Mouse (Mus musculus): ENCODE results near the gene Atp1b1. TPM values are rescaled to one million over a fixed set of nuclear protein-coding genes. Genes with fewer than 3 reads are reported as not detected.

Gene Atp1b1
- total RNA-seq, 2 experiments from 2014 or later: 1,826 to 1,842 TPM

DNA sequence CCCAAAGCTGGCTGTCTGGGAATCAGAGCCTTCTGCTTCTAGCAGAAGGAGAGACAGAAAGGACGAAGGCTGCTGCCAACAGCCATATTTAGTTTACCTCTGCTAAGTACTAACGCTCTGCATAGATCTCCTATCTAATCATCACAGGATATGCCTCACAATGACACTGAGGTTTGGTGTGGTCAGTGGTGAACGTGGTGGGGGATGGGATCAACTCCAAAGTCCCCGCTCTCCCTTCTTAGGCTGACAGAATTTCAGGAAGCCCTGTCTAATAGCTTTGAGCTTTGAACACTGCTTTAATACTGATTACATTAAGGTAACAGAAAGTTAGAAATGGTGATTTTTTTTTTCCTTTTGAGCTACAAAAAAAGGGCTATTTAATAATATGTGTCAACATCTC is 7.9 kb downstream of the Atp1b1 start:
- DNase-seq (ENCODE audit: low spot score in 2 of 2): no peak
- intact Hi-C loops (cut with DNase I): loop anchor here (5.0 kb wide), 1 partner anchor 682 kb away; no protein-coding TSS in a partner anchor

DNA sequence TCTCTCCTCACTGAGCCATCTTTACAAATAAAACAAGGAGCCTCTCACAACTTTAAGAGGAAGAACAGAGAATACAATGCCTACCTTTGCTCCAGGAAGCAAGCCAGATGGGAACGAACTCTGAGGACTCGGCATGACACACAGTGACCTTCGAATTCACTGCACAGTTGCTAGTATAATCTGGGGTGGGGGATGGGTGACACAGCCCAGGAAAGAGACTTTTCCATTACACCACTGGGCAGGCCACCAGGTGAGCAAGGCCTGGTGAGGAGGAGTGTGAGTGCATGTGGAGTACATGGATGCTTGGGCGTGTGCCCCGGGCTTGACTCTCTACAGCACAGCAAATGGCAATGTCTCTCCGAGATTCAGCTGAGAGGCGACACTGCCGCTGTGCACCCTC is 8.5 kb downstream of the Atp1b1 start:
- peak in 1 of 2 experiments; percentile 27 for DNase-seq (ENCODE audit: low spot score in 2 of 2)
- intact Hi-C loops (cut with DNase I): loop anchor here (5.0 kb wide), 1 partner anchor 683 kb away; no protein-coding TSS in a partner anchor

DNA sequence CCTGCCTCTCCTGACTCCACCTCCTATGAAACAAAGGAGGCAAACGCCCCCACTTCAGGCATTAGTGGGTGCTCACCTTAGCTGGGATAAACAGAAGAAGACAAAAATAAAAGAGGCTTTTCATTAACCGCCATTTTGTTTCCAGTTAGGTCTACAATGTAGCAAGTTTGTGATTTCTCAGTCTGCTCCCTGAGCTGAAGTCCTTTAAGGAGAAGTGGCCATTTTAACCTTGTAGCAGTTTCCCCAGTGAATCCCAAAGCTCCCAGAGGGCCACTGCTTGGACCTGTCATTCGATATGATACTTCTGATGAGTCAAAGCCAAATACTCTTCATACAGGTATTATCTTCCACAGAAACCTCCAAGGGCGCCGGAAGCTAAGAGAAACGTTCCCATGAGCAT is 10.6 kb downstream of the Atp1b1 start:
- intact Hi-C loops (cut with DNase I): no loop called here

DNA sequence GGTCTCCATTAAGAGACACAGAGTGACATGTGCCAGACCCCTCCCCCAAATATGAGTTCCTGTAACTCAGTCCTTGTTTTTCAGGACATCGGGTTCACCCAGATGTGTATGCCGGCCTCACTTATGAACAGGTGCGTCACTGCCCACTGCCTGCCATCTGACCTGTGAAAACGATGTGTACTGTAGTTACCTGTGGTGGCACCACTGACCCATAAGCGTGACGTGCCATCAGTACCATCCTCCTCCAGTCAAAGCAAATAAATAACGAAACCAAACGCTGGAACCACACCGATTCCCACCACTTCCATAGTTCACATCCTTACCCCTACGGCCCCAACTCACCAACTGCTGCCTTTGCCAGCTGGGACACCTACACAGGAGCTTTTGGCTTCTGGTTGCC is 11.6 kb downstream of the Atp1b1 start:
- DNase-seq (ENCODE audit: low spot score in 2 of 2): peak in 1 of 2 experiments; percentile 11
- intact Hi-C loops (cut with DNase I): no loop called here

More for the DNA sequence above, 10.6 kb downstream of the Atp1b1 start:
- peak in 1 of 2 experiments; percentile 15 for DNase-seq (ENCODE audit: low spot score in 2 of 2)

DNA sequence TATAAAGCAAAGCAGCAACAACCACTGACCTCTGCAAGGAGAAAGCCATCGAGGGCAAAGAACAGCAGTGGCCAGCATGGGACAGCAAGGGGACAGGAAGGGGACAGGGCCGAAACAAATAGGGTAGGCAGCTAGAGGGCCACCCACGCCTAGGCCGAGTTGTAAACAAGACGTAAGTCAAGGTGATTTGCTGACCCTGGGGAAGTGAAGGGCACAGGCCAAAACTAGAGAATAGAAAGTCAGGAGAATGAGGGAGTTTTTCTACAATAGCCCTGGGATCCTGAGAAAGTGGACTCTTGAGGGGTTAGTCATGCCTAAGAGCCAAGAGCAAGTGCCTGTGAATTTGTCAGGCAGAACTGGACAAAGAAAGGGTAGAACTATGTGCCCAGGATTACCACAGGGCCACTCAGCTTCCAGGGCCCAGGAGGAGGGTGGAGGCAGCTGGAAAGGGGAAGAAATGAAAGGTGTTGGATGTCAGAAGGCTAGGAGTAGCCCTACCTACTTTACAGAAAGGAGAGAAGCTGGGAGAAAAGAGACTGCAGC is 12.5 kb downstream of the Atp1b1 start:
- no peak for DNase-seq (ENCODE audit: low spot score in 2 of 2)
- intact Hi-C loops (cut with DNase I): no loop called here

DNA sequence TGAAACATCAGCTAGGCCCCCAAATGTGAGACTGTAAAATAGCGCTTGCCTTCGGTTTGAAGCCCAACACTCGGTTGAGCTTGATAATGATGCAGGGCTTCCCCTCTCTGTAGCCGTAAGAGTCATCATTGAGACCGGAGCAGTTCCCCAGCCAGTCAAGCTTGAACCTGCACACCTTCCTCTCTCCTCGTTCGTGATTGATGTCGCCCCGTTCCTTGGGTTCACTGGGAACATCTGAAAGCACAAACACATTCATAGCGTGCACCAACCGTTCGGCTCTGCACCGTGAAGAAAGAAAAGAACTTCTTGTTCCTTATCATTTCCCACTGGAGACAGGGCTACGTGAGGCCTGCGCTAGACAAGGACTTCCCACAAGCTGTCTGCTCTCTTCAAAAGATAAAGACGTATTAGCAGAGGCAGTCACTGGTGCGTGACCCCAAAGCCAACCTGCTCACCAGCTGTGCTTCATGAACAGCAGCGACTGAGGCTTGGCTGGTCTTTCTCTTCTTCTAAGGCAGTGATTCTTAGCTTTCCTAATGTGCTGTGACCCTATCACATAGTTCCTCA is 16.7 kb downstream of the Atp1b1 start:
- intact Hi-C loops (cut with DNase I): no loop called here
- no peak for DNase-seq (ENCODE audit: low spot score in 2 of 2)

DNA sequence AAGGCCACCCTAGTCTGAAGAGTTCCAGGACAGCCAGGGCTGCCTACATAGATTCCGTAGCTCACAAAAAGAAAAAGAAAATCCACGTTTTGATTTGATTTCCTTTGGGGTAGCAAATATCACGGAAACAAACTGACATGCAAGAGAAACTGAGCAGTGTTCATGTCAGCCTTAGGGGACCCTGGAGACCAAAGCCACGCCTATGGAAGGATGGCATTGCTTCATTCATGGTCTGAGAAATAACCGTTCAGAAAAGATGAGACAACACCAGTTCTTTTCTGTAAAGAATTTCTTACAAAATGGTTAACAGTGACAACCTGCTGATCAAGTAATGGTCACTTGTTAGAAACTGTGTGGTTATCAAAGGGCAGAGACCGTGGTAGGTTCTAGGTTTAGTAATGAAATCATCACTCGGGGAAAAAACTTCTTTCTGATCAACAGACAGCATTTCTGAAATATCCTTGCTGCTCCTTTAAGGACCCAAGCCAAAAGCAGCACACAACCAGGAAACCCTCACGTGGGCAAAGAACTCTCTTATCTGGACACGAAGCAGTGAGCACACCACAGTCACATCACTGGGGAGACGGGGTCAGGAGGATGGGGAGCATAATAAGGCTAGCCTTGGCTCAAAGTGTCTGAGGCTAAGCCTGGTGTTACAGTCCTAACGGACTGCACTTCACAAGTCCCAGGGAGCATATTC is 17.3 kb downstream of the Atp1b1 start:
- DNase-seq (ENCODE audit: low spot score in 2 of 2): no peak
- intact Hi-C loops (cut with DNase I): no loop called here

DNA sequence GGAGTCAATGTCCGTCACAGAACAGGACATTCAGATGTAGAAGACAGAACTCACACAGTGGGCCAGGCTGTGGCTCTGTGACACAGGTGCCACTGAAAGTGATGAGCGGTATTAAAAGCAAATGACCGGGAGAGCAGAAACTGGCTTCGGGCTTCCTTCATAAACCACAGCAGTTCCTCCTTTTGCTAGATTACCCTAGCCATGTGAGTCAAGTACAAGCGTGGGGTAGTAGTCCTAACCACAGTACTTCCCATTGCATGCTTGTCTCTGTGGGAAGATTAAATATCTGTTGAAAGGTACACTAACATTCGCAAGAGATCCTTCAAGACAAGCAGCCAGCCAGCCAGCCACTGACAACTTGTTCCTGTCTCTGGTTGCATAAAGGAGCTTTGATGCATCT is 17.9 kb downstream of the Atp1b1 start:
- intact Hi-C loops (cut with DNase I): no loop called here
- DNase-seq (ENCODE audit: low spot score in 2 of 2): no peak

DNA sequence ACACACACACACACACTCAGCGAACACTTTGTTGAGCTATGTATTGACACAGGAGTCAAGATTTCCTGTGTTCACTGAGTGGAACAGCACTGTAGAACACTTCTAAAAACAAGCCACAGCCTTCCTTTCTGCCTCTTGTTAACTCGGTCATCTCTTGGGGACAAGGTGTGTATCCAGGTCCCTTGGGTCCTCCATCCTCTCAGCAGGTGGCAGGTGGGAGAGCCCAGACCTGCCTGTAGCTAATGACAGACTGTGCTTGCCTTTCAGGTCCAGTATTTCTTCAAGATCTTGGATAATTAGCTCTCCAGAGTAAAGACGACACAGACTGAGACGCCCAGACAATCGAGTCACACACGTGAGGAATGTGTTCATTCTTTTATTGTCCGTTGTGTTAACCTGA is 21.4 kb downstream of the Atp1b1 start:
- peak in 1 of 2 experiments; percentile 44 for DNase-seq (ENCODE audit: low spot score in 2 of 2)
- intact Hi-C loops (cut with DNase I): loop anchor here (5.0 kb wide), 1 partner anchor 119 kb away; no protein-coding TSS in a partner anchor

DNA sequence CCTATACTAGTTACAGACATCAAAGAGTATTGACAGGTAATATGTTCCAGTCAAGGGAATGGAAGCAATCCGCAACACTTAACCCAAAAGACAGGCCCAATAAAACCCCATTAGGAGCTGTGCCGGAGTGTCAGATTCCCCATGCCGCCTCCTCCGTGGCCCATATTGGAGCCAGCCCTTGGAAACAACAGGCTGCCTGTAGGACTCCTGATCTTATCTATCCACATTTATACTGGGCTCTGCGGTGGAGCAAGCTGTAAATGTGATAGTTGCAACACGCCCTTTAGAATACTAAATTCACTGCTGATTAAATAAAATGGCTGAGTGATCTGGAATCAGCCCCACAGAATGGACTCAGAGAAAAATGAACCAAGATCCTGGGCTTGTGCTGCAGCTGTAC is 24.1 kb downstream of the Atp1b1 start:
- intact Hi-C loops (cut with DNase I): no loop called here
- no peak for DNase-seq (ENCODE audit: low spot score in 2 of 2)

DNA sequence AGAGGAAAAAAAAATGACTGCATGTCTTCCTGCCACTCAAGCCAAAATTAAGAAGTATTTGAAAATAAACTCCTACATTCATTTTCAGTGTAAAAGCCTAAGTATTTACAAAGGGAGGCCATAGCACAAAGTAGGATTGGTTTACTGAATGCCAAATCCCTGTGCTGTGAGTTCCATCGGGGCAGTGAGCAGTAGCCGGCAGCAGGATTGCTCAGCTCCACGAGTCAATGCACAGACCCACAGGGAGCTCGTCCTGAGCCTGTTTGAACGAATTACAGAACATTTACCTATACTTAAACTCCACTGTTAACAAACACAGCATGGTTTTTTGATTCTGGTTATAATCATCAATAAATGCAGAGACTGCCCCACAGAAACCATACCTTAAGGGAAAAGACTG is 25.5 kb downstream of the Atp1b1 start:
- intact Hi-C loops (cut with DNase I): no loop called here
- DNase-seq (ENCODE audit: low spot score in 2 of 2): no peak

DNA sequence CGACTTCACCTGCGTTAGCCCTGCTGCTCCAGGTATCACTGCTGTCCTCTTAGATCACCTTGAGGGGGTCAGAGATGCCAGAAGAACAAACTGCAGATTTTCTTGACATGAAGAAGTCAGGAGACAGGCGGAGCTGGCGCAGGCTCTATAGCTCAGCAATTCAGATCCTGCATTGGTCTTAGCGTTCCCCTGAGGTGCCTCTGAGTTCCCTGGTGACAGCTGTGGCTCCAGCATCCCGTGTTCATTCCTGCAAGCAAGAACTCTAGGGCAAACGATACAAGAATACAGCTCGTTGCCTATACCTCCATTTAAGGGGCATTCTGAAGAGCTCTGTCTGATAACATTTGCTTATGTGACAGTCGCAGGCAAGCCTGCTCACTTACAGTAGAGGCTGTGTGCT is 29.5 kb downstream of the Atp1b1 start:
- intact Hi-C loops (cut with DNase I): loop anchor here (5.0 kb wide), 1 partner anchor 61 kb away; no protein-coding TSS in a partner anchor
- no peak for DNase-seq (ENCODE audit: low spot score in 2 of 2)

DNA sequence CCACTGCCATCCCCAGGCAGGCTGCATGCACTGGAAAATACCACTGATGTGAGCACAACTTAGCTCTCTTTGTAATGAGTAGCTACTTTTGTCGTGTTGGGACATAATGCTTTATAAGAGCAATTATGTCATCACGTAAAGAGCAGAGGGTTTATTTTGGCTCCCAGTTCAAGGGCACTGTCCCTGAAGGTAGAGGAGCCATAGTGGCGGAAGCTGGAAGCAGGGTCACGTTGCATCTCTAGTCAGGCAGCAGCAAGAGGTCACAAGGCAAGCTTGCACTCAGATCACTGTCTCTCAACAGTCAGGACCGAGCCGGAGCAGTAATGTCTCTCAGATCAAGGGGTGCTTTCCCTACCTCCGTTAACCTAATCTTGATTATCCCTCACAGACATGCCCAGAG is 30.4 kb downstream of the Atp1b1 start:
- intact Hi-C loops (cut with DNase I): loop anchor here (5.0 kb wide), 1 partner anchor 60 kb away; no protein-coding TSS in a partner anchor

DNA sequence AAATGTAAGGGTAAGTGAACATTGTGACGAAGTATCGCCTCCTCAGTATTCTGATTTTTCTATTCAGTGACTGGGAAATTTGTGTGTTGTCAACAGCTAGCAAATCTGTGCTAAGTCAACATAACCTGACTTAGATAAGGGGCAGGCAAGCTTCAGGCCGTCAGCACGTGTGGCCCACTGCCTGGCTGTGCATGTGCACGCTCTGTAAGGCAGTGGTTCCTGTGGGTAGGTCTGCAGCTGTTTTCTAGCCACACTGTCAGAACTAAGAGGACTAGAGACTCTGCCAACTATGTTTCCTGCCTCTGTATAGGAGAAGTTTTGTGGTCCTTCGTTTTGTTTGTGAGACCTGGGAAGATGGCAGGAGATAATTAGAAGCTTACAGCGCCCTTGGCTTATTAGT is 31.9 kb downstream of the Atp1b1 start:
- intact Hi-C loops (cut with DNase I): loop anchor here (5.0 kb wide), 1 partner anchor 59 kb away; no protein-coding TSS in a partner anchor
- no peak for DNase-seq (ENCODE audit: low spot score in 2 of 2)

More for the DNA sequence above, 30.4 kb downstream of the Atp1b1 start:
- no peak for DNase-seq (ENCODE audit: low spot score in 2 of 2)

DNA sequence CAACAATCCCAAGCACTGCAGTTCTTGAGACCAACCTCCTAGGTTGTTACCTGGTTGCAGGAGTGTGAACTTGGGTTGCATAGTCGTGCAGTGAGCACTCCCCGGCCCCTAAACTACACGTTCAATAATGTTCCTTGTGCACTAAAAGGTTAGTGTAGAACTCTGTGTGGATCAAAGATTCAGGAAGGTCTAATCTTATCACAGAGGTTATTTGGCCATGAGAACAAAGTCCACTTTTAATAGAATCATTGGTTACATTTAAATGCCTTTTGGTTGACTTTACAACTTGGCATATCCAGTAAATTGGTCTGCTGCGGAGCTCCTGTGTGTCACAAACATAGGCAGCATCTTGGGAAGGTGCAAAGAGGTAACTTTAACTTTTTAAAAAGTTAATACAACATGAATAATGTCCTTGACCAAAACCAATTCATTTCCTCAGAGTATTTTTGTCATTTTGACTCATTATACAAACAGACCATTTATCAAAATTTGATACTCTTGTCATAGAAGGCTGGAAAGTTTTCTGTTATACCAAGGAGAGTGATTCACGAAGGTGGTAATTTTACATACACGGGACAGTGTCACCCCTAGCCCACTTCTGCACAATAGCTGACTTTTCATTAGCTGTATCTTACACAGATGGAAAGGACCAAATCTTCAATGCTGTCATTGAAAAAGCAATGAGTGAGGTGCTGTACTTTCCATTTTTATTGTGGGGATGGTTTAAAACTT is 37.4 kb downstream of the Atp1b1 start:
- DNase-seq (ENCODE audit: low spot score in 2 of 2): no peak
- intact Hi-C loops (cut with DNase I): no loop called here

DNA sequence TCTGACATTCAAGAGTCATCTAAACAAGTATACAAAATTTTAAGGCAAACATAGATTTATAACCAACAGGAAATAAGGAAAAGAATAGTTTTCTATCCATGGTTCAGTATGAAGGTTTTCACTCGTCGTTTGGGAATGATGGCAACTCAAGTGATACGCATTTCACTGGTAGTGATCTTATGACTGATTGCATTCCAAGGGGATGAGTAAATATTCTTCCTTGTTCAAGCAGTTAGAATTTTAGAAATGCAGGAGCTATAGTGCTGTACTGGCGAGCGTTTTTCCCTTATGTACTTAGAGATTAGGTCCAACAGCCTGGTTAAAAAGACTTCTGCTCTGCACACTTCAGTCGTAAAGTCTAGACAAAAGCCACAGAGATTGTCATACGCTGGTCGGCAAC is 38.8 kb downstream of the Atp1b1 start:
- intact Hi-C loops (cut with DNase I): no loop called here
- no peak for DNase-seq (ENCODE audit: low spot score in 2 of 2)

DNA sequence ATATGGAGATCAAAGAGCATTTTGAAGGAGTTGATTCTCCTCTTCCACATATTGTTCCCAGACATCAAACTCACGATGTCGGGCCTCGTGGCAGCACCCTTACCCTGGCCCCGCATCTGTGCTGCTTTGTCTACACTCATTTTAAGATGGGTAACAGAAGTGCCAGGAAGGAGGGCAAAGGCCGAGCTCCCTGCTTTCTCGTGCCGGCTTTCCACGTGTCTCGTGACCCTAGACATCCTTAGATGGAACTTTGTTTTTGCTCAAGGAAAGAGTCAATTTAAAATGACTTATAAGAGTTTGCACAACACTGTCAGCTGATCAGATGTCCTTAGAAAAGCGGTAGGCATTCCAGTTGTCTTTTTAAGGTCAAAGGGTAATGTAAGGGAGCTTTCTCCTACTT is 39.8 kb downstream of the Atp1b1 start:
- intact Hi-C loops (cut with DNase I): no loop called here
- DNase-seq (ENCODE audit: low spot score in 2 of 2): no peak

DNA sequence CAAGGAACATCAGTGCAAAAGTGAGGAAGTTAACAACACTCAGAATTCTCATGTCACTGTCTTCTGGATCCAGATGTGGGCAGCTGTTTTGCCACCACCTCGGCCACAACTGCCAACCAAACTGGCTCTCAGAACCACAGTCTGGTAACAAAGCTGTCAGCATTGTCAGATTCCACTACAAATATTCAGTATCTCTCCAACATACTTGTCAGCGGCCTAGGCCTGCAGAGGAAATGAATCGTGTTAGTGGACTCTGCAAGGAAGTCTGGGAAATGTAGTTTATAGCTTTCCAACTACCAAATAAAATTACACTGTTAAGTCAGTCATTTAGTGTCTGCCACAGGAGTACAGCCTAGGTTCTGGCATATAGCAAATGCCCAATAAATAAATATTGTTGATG is 40.6 kb downstream of the Atp1b1 start:
- intact Hi-C loops (cut with DNase I): no loop called here
- no peak for DNase-seq (ENCODE audit: low spot score in 2 of 2)

DNA sequence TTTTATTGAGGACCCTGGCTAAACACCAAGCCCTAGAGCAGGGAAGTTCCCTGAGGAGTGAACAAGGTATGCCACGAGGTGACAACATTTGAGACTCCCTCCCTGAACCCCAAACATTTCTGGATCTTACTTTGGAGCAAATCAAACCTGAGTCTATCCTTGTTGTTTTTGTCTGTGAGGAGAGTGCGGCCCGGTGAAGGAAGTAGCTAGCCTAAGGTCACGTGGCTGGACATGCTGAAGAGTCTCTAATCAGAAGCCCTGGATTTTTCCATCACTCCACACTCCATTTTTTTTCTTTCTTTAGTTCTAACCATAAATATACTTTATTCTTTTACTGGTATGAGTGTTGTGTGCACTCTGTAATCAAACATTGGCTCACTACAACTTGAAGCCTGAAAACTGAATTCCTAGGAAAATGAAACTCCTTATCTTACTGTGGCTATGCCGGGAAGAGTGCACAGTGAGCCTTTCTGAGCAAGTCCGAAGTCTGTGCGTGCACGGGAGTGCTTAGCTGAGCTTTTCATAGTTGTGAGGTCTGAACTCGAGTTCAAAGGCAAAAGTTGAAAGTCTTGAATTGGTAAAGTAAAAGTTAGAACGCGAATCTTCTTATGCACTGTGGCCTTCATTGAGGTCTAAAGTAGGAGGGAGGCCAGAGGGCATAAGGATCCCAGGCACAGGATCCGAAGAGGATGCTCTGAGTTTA is 41.3 kb downstream of the Atp1b1 start:
- intact Hi-C loops (cut with DNase I): no loop called here

DNA sequence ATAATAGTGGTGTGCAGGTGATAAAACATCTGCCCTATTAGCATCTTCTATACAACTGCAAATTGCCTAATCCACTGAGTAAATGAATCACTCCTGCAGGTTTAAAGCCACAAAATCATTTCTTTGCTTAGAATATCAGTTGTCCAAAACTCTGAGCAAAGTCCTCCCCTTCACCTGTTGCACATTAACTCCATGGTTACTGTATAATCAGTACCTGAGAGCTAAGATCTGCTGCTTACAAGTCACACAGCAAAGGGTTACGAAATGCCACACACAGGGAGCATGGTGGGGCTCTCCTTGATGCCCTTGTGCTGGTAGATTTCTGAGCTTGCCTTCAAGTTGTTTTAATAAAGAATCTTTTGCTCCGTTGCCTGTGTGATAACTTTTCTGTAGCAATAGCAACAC is 42.8 kb downstream of the Atp1b1 start:
- intact Hi-C loops (cut with DNase I): no loop called here
- no peak for DNase-seq (ENCODE audit: low spot score in 2 of 2)

More for the DNA sequence above, 41.3 kb downstream of the Atp1b1 start:
- DNase-seq (ENCODE audit: low spot score in 2 of 2): no peak

Data from left cerebral cortex, postnatal 14 days (tissue).